17 mouse cellular contexts compared by ENCODE assay signal in genomic region chr19:24996815-24997704, GRCm38 (mm10). TPM values are rescaled to one million over a fixed set of nuclear protein-coding genes. Genes with fewer than 3 reads are reported as not detected.
DNase-seq lines count a peak whose midpoint lies in the region; ATAC-seq and TF ChIP-seq lines count a peak whose summit lies in the region.
"Had no signal": no experiment of that assay in that cellular context is flagged by ENCODE, and none has a peak within 500 bp of the region (broad histone marks: within the 10 kb centered on the region; RNA-seq: fewer than 3 reads in every experiment).

No protein-coding gene starts in this region.

- H3K9ac ChIP-seq in liver, embryonic 13.5 days, result no peak overlapping the region
- no peak overlapping the region for H3K9ac ChIP-seq in intestine, postnatal 0 days (ENCODE audit: low read depth, low read length)
- H3K9ac ChIP-seq: hindbrain, embryonic 14.5 days; intestine, embryonic 15.5 days; midbrain, embryonic 13.5 days had no signal

- TF ChIP-seq CTCF in intestine, postnatal 0 days (IDR thresholded peaks at IDR 0.05; ENCODE audit: low read depth), result no peak

- 32% methylated on average over 12 of the region's 12 CpGs for WGBS in liver, embryonic 13.5 days (ENCODE audit: insufficient replicate concordance)
- WGBS in intestine, postnatal 0 days, result 62% methylated on average over 12 of the region's 12 CpGs

- no peaks in the 10 kb centered on the region for H3K27me3 ChIP-seq in liver, embryonic 13.5 days
- H3K27me3 ChIP-seq in megakaryocyte, embryonic 14.5 days (replicated peaks), result no peaks in the 10 kb centered on the region
- 0 out of 2 replicates have a peak, but pooled peaks cover 7% of the 10 kb centered on the region for H3K27me3 ChIP-seq in intestine, postnatal 0 days (replicated peaks; ENCODE audit: control insufficient read depth, insufficient read depth, low read length)

- no peaks in the 10 kb centered on the region for H3K9me3 ChIP-seq in liver, embryonic 13.5 days (replicated peaks)
- H3K9me3 ChIP-seq in megakaryocyte, embryonic 14.5 days, result no peaks in the 10 kb centered on the region
- H3K9me3 ChIP-seq in intestine, postnatal 0 days (ENCODE audit: control insufficient read depth), result no peaks in the 10 kb centered on the region
- H3K9me3 ChIP-seq: intestine, embryonic 15.5 days; midbrain, embryonic 13.5 days had no signal

- peaks cover 45% of the 10 kb centered on the region for H3K4me1 ChIP-seq in liver, embryonic 13.5 days (replicated peaks)
- peaks cover 80% of the 10 kb centered on the region for H3K4me1 ChIP-seq in megakaryocyte, embryonic 14.5 days
- H3K4me1 ChIP-seq in intestine, postnatal 0 days (replicated peaks; ENCODE audit: control insufficient read depth, insufficient read depth, low read length), result no peaks in the 10 kb centered on the region

- ATAC-seq in liver, embryonic 13.5 days (ENCODE audit: low read depth), result no peak
- ATAC-seq in common myeloid progenitor, adult 5-6 weeks (replicated peaks; ENCODE audit: low read depth, poor library complexity, severe bottlenecking), result peak; percentile 22; the same call in 1 of the 2 replicates
- no peak for ATAC-seq in intestine, postnatal 0 days
- ATAC-seq: CD4-positive, CD25-positive, alpha-beta regulatory T cell, adult 4 months; intestine, embryonic 15.5 days; midbrain, embryonic 13.5 days had no signal

- H3K36me3 ChIP-seq in liver, embryonic 13.5 days, result no peaks in the 10 kb centered on the region
- peaks cover 10% of the 10 kb centered on the region for H3K36me3 ChIP-seq in megakaryocyte, embryonic 14.5 days (replicated peaks; ENCODE audit: low read length)
- no peaks in the 10 kb centered on the region for H3K36me3 ChIP-seq in intestine, postnatal 0 days (ENCODE audit: control insufficient read depth, insufficient read depth)
- H3K36me3 ChIP-seq: G1E; intestine, embryonic 15.5 days; midbrain, embryonic 13.5 days had no signal

- no peak overlapping the region for H3K4me2 ChIP-seq in liver, embryonic 13.5 days
- no peak overlapping the region for H3K4me2 ChIP-seq in intestine, postnatal 0 days (replicated peaks; ENCODE audit: low read depth)
- H3K4me2 ChIP-seq: hindbrain, embryonic 14.5 days; intestine, embryonic 15.5 days; midbrain, embryonic 13.5 days had no signal

- DNase-seq in liver, embryonic 13.5 days, result no peak
- DNase-seq in liver, result no peak
- DNase-seq in MEL-GATA-1-ER (ENCODE audit: extremely low read depth, low read depth), result peak; percentile 65
- DNase-seq in testis, postnatal 14 days (ENCODE audit: low spot score), result no peak
- DNase-seq: cerebellum, adult 18-20 months; gastrocnemius, postnatal 10 days; heart, postnatal 10 days had no signal

- no peak overlapping the region for H3K4me3 ChIP-seq in liver, embryonic 13.5 days (replicated peaks)
- peak overlapping the region; percentile 60 for H3K4me3 ChIP-seq in megakaryocyte, embryonic 14.5 days (replicated peaks)
- no peak overlapping the region for H3K4me3 ChIP-seq in intestine, postnatal 0 days (ENCODE audit: low read depth, low read length)
- H3K4me3 ChIP-seq: intestine, embryonic 15.5 days; midbrain, embryonic 13.5 days; myocyte had no signal

- H3K27ac ChIP-seq in liver, embryonic 13.5 days, result peak overlapping the region; percentile 30; the same call in 1 of the 2 replicates
- no peak overlapping the region for H3K27ac ChIP-seq in intestine, postnatal 0 days (ENCODE audit: low read depth, low read length)
- H3K27ac ChIP-seq: hindbrain, embryonic 14.5 days; intestine, embryonic 15.5 days; kidney, postnatal 0 days; midbrain, embryonic 13.5 days had no signal

RNA-seq across cellular contexts. Expression of gene Dock8, which starts 2.3 kb away (rescaled TPM):
- polyA plus RNA-seq in liver, embryonic 13.5 days (2015; fragmentation: Nextera tagmentation; extraction: Ambion mirVana), result 6.7 and 7.9 TPM in 2 replicates
- total RNA-seq in common myeloid progenitor, adult 5-6 weeks (2017), result 62.0 and 73.1 TPM in 2 replicates
- 7.9 and 18.0 TPM in 2 replicates for polyA plus RNA-seq in megakaryocyte, embryonic 14.5 days (2012; ENCODE audit: insufficient read depth, low replicate concordance)
- polyA plus RNA-seq in intestine, postnatal 0 days (2015; fragmentation: Nextera tagmentation; extraction: Ambion mirVana), result 7.2 and 7.5 TPM in 2 replicates

RNA-seq across cellular contexts. Expression of gene Cbwd1, which starts 35.6 kb away (rescaled TPM):
- polyA plus RNA-seq in liver, embryonic 13.5 days (2015; fragmentation: Nextera tagmentation; extraction: Ambion mirVana), result 13.5 and 14.8 TPM in 2 replicates
- 28.7 and 37.4 TPM in 2 replicates for total RNA-seq in common myeloid progenitor, adult 5-6 weeks (2017)
- polyA plus RNA-seq in megakaryocyte, embryonic 14.5 days (2012; ENCODE audit: insufficient read depth, low replicate concordance), result 0.56 TPM in 1 of 2 replicates, not detected in the other
- polyA plus RNA-seq in intestine, postnatal 0 days (2015; fragmentation: Nextera tagmentation; extraction: Ambion mirVana), result 10.4 and 10.6 TPM in 2 replicates
